29 mouse cellular contexts compared by ENCODE assay signal in genomic region chr3:81150228-81150627, GRCm38 (mm10).
DNase-seq lines count a peak whose midpoint lies in the region; ATAC-seq lines count a peak whose summit lies in the region.
"Had no signal": no experiment of that assay in that cellular context is flagged by ENCODE, and none has a peak within 500 bp of the region (broad histone marks: within the 10 kb centered on the region; RNA-seq: fewer than 3 reads in every experiment).

No protein-coding gene starts in this region.

- DNase-seq in forebrain, embryonic 10.5 days (ENCODE audit: extremely low spot score, low spot score), result no peak
- DNase-seq in kidney, postnatal 36 days, result no peak
- peak; percentile 14 for DNase-seq in retina, postnatal 1 day
- no peak for DNase-seq in retina, embryonic 14.5 days (ENCODE audit: low spot score)
- DNase-seq in gastrocnemius, postnatal 4 days (ENCODE audit: low spot score in 2 of 2), result no peak
- DNase-seq: adrenal gland, postnatal 14 days; cerebellum, adult 11 months; cerebellum, adult 9-10 months; cerebellum, postnatal 36 days; gastrocnemius, postnatal 14 days; heart, adult 11 months; kidney, adult 11 months; kidney, postnatal 25 days; liver; lung, adult 2 months; lung, postnatal 10 days; right cerebral cortex, postnatal 25 days had no signal

- H3K9ac ChIP-seq in forebrain, embryonic 12.5 days, result no peak overlapping the region
- no peak overlapping the region for H3K9ac ChIP-seq in kidney, embryonic 15.5 days
- H3K9ac ChIP-seq: embryonic facial prominence, embryonic 13.5 days; heart, embryonic 15.5 days; liver, embryonic 14.5 days; neural tube, embryonic 13.5 days; stomach, embryonic 15.5 days had no signal

- ATAC-seq in forebrain, embryonic 12.5 days (ENCODE audit: low FRiP score), result peak; percentile 45; the same call in 1 of the 2 replicates
- 0 out of 2 replicates have a peak, but pooled peaks have one; percentile 33 for ATAC-seq in kidney, embryonic 15.5 days (replicated peaks; ENCODE audit: low FRiP score)
- ATAC-seq: inflammation-experienced regulatory T-cells, adult 6 months; Patski had no signal

- H3K9me3 ChIP-seq in forebrain, embryonic 12.5 days, result no peaks in the 10 kb centered on the region
- H3K9me3 ChIP-seq in forebrain, embryonic 10.5 days, result no peaks in the 10 kb centered on the region
- no peaks in the 10 kb centered on the region for H3K9me3 ChIP-seq in kidney, embryonic 15.5 days (replicated peaks)
- H3K9me3 ChIP-seq: embryonic facial prominence, embryonic 13.5 days; heart, embryonic 10.5 days; heart, embryonic 15.5 days; neural tube, embryonic 13.5 days; stomach, embryonic 15.5 days had no signal

- H3K27ac ChIP-seq in forebrain, embryonic 12.5 days, result no peak overlapping the region
- H3K27ac ChIP-seq in forebrain, embryonic 10.5 days, result no peak overlapping the region
- no peak overlapping the region for H3K27ac ChIP-seq in kidney, embryonic 15.5 days
- H3K27ac ChIP-seq: embryonic facial prominence, embryonic 13.5 days; heart, embryonic 10.5 days; heart, embryonic 15.5 days; liver, embryonic 14.5 days; macrophage; neural tube, embryonic 13.5 days; stomach, embryonic 15.5 days had no signal

- no peak overlapping the region for H3K4me3 ChIP-seq in forebrain, embryonic 12.5 days (replicated peaks)
- no peak overlapping the region for H3K4me3 ChIP-seq in forebrain, embryonic 10.5 days
- H3K4me3 ChIP-seq in kidney, embryonic 15.5 days (replicated peaks), result no peak overlapping the region
- H3K4me3 ChIP-seq: embryonic facial prominence, embryonic 13.5 days; erythroblast, embryonic 14.5 days; heart, embryonic 10.5 days; heart, embryonic 15.5 days; neural tube, embryonic 13.5 days; stomach, embryonic 15.5 days had no signal

- no peaks in the 10 kb centered on the region for H3K27me3 ChIP-seq in forebrain, embryonic 12.5 days
- no peaks in the 10 kb centered on the region for H3K27me3 ChIP-seq in forebrain, embryonic 10.5 days (ENCODE audit: poor library complexity, severe bottlenecking)
- no peaks in the 10 kb centered on the region for H3K27me3 ChIP-seq in kidney, embryonic 15.5 days
- H3K27me3 ChIP-seq: embryonic facial prominence, embryonic 13.5 days; heart, embryonic 15.5 days; neural tube, embryonic 13.5 days; Patski; stomach, embryonic 15.5 days had no signal

- H3K4me2 ChIP-seq in forebrain, embryonic 12.5 days, result no peak overlapping the region
- no peak overlapping the region for H3K4me2 ChIP-seq in kidney, embryonic 15.5 days
- H3K4me2 ChIP-seq: embryonic facial prominence, embryonic 13.5 days; heart, embryonic 15.5 days; neural tube, embryonic 13.5 days; stomach, embryonic 15.5 days had no signal

- H3K4me1 ChIP-seq in forebrain, embryonic 12.5 days, result peaks cover 15% of the 10 kb centered on the region
- H3K4me1 ChIP-seq in forebrain, embryonic 10.5 days, result peaks cover 24% of the 10 kb centered on the region
- no peaks in the 10 kb centered on the region for H3K4me1 ChIP-seq in kidney, embryonic 15.5 days
- H3K4me1 ChIP-seq: heart, embryonic 15.5 days; stomach, embryonic 15.5 days had no signal

- H3K36me3 ChIP-seq in forebrain, embryonic 12.5 days (replicated peaks), result no peaks in the 10 kb centered on the region
- H3K36me3 ChIP-seq in forebrain, embryonic 10.5 days (replicated peaks), result no peaks in the 10 kb centered on the region
- no peaks in the 10 kb centered on the region for H3K36me3 ChIP-seq in kidney, embryonic 15.5 days
- H3K36me3 ChIP-seq: embryonic facial prominence, embryonic 13.5 days; heart, embryonic 10.5 days; heart, embryonic 15.5 days; neural tube, embryonic 13.5 days; stomach, embryonic 15.5 days had no signal
